Mouse (Mus musculus): ENCODE data around the gene Btg1-ps2. TPM values are rescaled to one million over a fixed set of nuclear protein-coding genes. Genes with fewer than 3 reads are reported as not detected.
"Not testable (repeated sequence)": the region's sequence is repeated elsewhere in the genome, so short reads cannot be mapped to it uniquely, and the experiment has no call there.

The Btg1-ps2 gene
- total RNA-seq (2021): not detected
- long read RNA-seq, experiment 1: 0 reads
- long read RNA-seq, experiment 2: 0 reads

DNA sequence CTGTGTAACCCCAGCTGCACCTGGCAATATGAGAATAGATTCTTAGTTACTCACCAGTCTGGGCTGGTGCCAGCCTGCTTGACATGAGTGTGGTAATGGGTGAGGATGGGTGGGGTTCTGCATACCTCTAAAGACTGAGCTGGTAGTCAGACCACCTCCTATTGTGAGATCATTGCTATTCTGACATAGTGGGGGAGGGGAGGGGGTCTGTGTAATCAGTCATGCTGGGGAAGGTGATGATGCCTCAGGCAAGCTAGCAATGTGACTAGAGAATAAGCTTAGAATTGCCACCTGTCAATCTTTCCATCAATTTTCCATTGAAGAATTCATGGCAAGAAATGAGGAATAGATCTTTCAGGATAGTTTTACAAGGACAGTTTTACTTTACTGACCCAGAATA, at the start of gene Btg1-ps2:
Gene Btg1-ps2 (minus strand): TSS at position 101 of the 400 bp plus-strand sequence.
- DNase-seq: not testable (repeated sequence)

DNA sequence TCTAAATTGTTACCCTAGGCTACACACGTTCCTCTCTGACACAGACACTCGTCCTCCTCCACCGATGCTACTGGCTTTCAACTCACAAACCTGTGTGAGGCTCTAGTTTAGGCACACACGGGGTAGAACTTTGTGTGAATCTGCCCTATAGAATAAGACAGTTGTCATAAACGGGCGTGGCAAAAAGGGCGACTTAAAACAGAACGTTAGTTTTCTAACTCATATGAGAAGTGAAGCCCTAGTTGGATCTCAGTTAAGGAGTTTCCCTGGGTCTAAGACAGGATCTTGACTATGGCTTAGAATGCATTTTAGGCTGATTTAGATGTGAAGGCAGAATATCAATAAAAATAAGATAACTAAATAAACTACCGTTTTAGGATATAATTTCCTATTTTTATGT, 42.1 kb upstream of the Btg1-ps2 start, which contains the start of gene Rhox11:
Gene Rhox11 (minus strand): TSS at position 101 of the 400 bp plus-strand sequence.
- no peak for DNase-seq

DNA sequence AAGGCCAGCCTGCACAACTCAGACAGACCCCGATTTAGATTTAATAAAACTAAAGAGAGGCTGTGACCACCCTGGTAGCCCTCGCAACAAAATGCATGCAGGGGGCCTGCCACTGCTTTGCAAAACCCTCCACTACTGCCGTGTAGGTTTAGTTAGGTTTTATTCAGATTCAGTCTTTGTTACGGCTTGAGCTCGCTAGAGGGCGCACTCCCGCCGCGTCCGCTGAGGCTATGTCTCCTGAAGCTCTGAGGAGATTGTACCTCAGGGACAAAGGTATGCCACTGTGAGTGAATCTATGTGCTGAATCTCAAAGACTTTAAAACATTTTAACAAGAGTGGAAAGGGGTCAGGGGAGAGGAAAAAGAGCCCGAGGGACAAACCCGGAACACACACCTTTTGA, 41.3 kb upstream of the Btg1-ps2 start:
- no peak for DNase-seq

DNA sequence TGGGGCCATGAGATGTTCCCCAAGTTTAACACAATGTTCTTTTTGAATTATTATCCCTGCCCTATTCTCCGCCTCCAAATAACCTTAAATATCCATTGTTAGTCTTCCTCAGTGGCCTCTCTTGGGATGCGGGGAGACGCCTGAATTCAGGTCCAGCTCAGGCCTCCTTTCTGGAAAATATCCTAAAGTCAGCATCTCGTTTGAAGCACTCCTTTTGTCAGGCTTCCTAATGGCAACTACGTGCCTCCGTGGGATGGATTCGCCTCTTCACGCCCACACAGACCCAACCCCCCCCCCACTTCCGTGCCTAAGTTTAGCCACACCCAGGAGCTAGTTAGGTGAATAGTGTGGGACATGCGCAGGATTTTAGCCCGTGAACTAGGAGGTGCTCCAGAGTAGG, 23.3 kb upstream of the Btg1-ps2 start, which contains the start of gene Rhox10:
Gene Rhox10 (plus strand): TSS at position 301 of the 400 bp plus-strand sequence.
- DNase-seq: no peak

DNA sequence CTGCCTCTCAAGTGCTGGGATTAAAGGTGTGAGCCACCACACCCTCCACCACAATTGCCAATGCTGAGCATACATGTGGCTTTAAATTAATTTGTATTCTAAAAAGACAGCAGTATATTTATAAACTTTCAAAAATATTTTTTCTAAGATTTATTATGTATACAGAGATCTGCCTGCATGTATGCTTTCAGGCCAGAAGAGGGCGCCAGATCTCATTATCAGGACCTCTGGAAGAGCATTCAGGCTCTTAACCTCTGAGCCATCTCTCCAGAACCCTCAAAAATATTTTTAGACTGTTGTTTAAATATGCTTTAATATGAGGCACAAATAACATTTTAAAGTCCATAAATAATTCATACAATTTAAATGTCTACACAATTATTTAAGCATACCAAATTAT, 18.6 kb upstream of the Btg1-ps2 start:
- no peak for DNase-seq

DNA sequence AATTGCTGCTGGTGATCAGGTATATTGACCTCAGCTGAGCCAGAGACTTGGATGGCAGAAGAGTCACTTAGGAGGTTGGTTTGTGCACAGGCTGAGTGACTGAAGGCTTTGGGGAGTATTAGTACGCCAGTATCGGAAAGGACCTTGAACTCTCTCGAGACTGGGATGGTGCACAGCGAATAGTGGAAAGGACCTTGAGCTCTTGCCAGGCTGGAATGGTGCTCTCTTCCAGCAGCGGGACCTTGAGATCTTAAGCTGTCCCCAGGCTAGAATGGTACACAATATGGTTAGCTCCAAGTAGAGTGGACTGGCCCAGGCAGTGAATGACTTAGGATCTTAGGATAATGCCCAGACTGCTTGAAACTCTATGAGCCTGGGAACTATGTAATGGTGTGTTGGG, 3.2 kb downstream of the Btg1-ps2 start:
- DNase-seq: no peak

DNA sequence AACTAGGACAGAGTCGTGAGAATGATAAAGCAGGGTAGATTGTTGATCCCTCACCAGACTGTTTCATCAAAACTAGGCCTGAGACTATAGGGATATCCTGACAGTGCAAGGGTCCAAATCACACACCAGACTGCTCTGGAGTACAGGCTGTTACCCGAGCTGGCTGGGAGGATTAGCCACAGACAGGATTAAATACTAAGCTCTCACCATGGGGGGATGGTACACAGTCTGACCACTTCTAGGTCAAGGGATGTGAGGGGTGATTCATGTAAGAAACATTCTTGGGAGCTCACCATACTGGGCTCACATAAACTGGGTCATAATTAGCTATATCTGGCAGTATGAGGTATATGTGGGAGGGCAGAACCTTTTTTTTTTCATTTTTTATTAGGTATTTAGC, 9.1 kb downstream of the Btg1-ps2 start:
- no peak for DNase-seq

DNA sequence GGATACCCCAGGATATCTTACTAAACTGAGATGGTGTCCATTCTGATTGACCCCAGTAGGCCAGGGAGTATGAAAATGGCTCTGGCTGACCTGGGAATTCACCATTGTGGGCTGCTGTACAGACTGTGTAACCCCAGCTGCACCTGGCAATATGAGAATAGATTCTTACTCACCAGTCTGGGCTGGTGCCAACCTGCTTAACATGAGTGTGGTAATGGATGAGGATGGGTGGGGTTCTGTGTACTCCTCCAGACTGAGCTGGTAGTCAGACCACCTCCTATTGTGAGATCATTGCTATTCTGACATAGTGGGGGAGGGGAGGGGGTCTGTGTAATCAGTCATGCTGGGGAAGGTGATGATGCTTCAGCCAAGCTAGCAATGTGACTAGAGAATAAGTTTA, 24.3 kb downstream of the Btg1-ps2 start, which contains the start of gene Btg1-ps1:
Gene Btg1-ps1 (minus strand): TSS at position 219 of the 400 bp plus-strand sequence.
- not testable (repeated sequence) for DNase-seq

DNA sequence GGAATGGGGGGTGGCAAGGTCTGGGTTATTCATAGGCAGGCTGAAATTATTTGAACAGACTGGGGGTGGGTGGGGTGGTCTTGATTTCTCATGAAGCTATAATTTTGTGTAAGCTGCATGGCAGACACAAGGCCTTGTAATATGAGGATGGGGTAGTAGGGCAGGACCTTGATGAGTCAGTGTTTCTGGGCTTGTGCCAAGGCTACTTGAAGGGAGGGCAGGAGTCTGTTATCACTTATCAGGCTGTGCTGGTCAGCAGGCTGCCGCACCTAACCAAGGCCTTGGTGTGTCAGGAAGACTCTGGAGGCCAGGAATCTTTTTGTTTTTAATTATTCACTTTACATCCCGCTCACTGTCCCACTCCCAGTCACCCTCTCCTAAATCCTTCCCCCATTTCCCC, 34.2 kb downstream of the Btg1-ps2 start:
- DNase-seq: no peak

Other genes starting within 250 kb of the Btg1-ps2 start
- not detected for gene Rhox5, start 238.3 kb downstream of the Btg1-ps2 start, total RNA-seq (2021)
- not detected for gene Rhox6, start 216.2 kb downstream of the Btg1-ps2 start, total RNA-seq (2021)
- gene Rhox7a, start 211.4 kb downstream of the Btg1-ps2 start, total RNA-seq (2021): not detected
- gene Rhox8, start 164.2 kb downstream of the Btg1-ps2 start, total RNA-seq (2021): not detected
- gene Rhox7b, start 145.9 kb downstream of the Btg1-ps2 start, total RNA-seq (2021): not detected
- not detected for gene Rhox9, start 141.3 kb downstream of the Btg1-ps2 start, total RNA-seq (2021)
- gene Btg1-ps1, start 24.3 kb downstream of the Btg1-ps2 start, total RNA-seq (2021): not detected
- gene Rhox10, start 23.4 kb upstream of the Btg1-ps2 start, total RNA-seq (2021): not detected
- gene Rhox11, start 42.0 kb upstream of the Btg1-ps2 start, total RNA-seq (2021): not detected
- not detected for gene Rhox12, start 67.8 kb upstream of the Btg1-ps2 start, total RNA-seq (2021)
- not detected for gene Rhox13, start 78.1 kb upstream of the Btg1-ps2 start, total RNA-seq (2021)
- 1 to 10 TPM; 6.1 to 6.2 TPM for gene Zbtb33, start 146.7 kb upstream of the Btg1-ps2 start, total RNA-seq (2021)
- under 1 TPM; 0.49 to 0.75 TPM for gene Tmem255a, start 209.3 kb upstream of the Btg1-ps2 start, total RNA-seq (2021)